Mouse (Mus musculus) Patski (cell line): Measurements from ENCODE around the gene Tpm1. TPM values are rescaled to one million over a fixed set of nuclear protein-coding genes. Genes with fewer than 3 reads are reported as not detected.

Source experiments
- ATAC-seq: fragments of 100-300 bp; one replicate; pipeline ENCODE4 v1.8.0; 2021
- CTCF ChIA-PET: fragments of 350-600 bp; sonication (Branson Sonifier 250); formaldehyde crosslinking; loops from one replicate; lab custom pipeline; 2022; ENCODE audit warnings: inconsistent platforms; lab: Charles Lee
- POLR2A ChIA-PET: fragments of 350-600 bp; sonication (Branson Sonifier 250); formaldehyde crosslinking; loops from one replicate; lab custom pipeline; 2022; ENCODE audit warnings: antibody characterized with exemption, inconsistent platforms; lab: Charles Lee
- DNase-seq: peaks from one replicate; pipeline ENCODE4 v3.0.0-alpha.2; 2011; ENCODE audit warnings: low read depth, low spot score
- H3K27me3 ChIP-seq: fragments of 371-371 bp; one replicate; pipeline ENCODE4 v1.5.1; 2021
- CTCF ChIP-seq: fragments of 100-300 bp; IDR thresholded peaks from one replicate; pipeline ENCODE4 v1.5.1; 2021
- in situ Hi-C: fragments of 300-500 bp; cut with MboI; formaldehyde crosslinking; loops from 3 replicates; pipeline ENCODE4 v1.11.1; 2018; ENCODE audit warnings: low pct_unique_long_range_greater_than_20kb, mixed read lengths
- polyA plus RNA-seq: library from polyadenylated mRNA; unstranded; gene quantifications from one replicate; pipeline ENCODE4 v1.2.3, GENCODE M21; 2021

The Tpm1 gene
- polyA plus RNA-seq, 1 experiment from 2014 or later, result 2,726 TPM

GRCm38 (mm10) chr9:67077658-67078319 lies 28.6 kb upstream of the Tpm1 start:
- ATAC-seq (peak; percentile 81), DNase-seq (peak; percentile 94)
- no peak for TF ChIP-seq CTCF
- no peaks in the 10 kb centered on the region for H3K27me3 ChIP-seq
- in situ Hi-C loops, result no loop called here
- ChIA-PET POLR2A (interaction anchor here (0.6 to 5.4 kb wide), 6 partner anchors 28 to 63 kb away, joined by 3 to 42 read pairs (median 5); partner anchors contain the start of gene Tpm1), CTCF (interaction anchor here (0.8 to 2.3 kb wide), 8 partner anchors 27 to 101 kb away, joined by 3 to 9 read pairs (median 3); no protein-coding TSS in a partner anchor)

GRCm38 (mm10) chr9:67077266-67077657 lies 28.1 kb upstream of the Tpm1 start:
- ATAC-seq (no peak), DNase-seq (no peak)
- no peak for TF ChIP-seq CTCF
- in situ Hi-C loops, result no loop called here
- CTCF ChIA-PET, result interaction anchor here (1.3 to 2.3 kb wide), 5 partner anchors 27 to 76 kb away, joined by 3 to 7 read pairs (median 3); no protein-coding TSS in a partner anchor
- no peaks in the 10 kb centered on the region for H3K27me3 ChIP-seq
- POLR2A ChIA-PET, result interaction anchor here (0.9 to 5.4 kb wide), 2 partner anchors 29 to 34 kb away, joined by 3 to 42 read pairs; partner anchors contain the start of gene Tpm1

GRCm38 (mm10) chr9:67072182-67072581 lies 23.0 kb upstream of the Tpm1 start:
- POLR2A ChIA-PET, result interaction anchor here (2.4 to 3.2 kb wide), 2 partner anchors 23 kb away, joined by 13 to 20 read pairs; partner anchors contain the start of gene Tpm1
- ATAC-seq (peak; percentile 70), DNase-seq (no peak)
- TF ChIP-seq CTCF, result no peak
- H3K27me3 ChIP-seq, result no peaks in the 10 kb centered on the region
- in situ Hi-C loops, result no loop called here
- CTCF ChIA-PET, result interaction anchor here (1.8 to 3.8 kb wide), 3 partner anchors 9 to 28 kb away, joined by 4 to 24 read pairs (median 8); partner anchors contain the start of gene Tpm1

GRCm38 (mm10) chr9:67071596-67071995 lies 22.4 kb upstream of the Tpm1 start:
- DNase-seq (no peak), ATAC-seq (peak; percentile 57)
- H3K27me3 ChIP-seq, result no peaks in the 10 kb centered on the region
- TF ChIP-seq CTCF, result no peak
- in situ Hi-C loops, result no loop called here
- CTCF ChIA-PET, result interaction anchor here (0.9 to 3.8 kb wide), 5 partner anchors 10 to 27 kb away, joined by 3 to 24 read pairs (median 4); partner anchors contain the start of gene Tpm1
- POLR2A ChIA-PET, result interaction anchor here (1.3 to 2.4 kb wide), 2 partner anchors 23 to 33 kb away, joined by 3 to 20 read pairs; partner anchors contain the start of gene Tpm1

- TF ChIP-seq CTCF, result no peak
- ChIA-PET CTCF (interaction anchor here (0.9 to 3.8 kb wide), 5 partner anchors 10 to 27 kb away, joined by 3 to 24 read pairs (median 4); partner anchors contain the start of gene Tpm1), POLR2A (interaction anchor here (0.8 to 2.4 kb wide), 4 partner anchors 19 to 34 kb away, joined by 3 to 20 read pairs (median 4); partner anchors contain the start of gene Tpm1)
- in situ Hi-C loops, result no loop called here
- ATAC-seq (no peak), DNase-seq (no peak)
- no peaks in the 10 kb centered on the region for H3K27me3 ChIP-seq
These were observed 21.9 kb upstream of the Tpm1 start for GRCm38 (mm10) chr9:67071103-67071502.

GRCm38 (mm10) chr9:67066616-67067015 lies 17.4 kb upstream of the Tpm1 start:
- no peak for TF ChIP-seq CTCF
- POLR2A ChIA-PET, result no interaction called here
- ATAC-seq, result no peak
- DNase-seq, result no peak
- no peaks in the 10 kb centered on the region for H3K27me3 ChIP-seq
- in situ Hi-C loops, result no loop called here
- CTCF ChIA-PET, result no interaction called here

- DNase-seq (no peak), ATAC-seq (no peak)
- no peaks in the 10 kb centered on the region for H3K27me3 ChIP-seq
- ChIA-PET POLR2A (interaction anchor here (2.4 kb wide), 1 partner anchor 11 kb away, joined by 5 read pairs; the partner anchor contains the start of gene Tpm1), CTCF (interaction anchor here (1.0 to 1.1 kb wide), 2 partner anchors 8 to 16 kb away, joined by 3 read pairs; no protein-coding TSS in a partner anchor)
- in situ Hi-C loops, result no loop called here
- no peak for TF ChIP-seq CTCF
These were observed 10.5 kb upstream of the Tpm1 start for GRCm38 (mm10) chr9:67059714-67060113.

GRCm38 (mm10) chr9:67058366-67058765 lies 9.2 kb upstream of the Tpm1 start:
- no peak for DNase-seq
- no peaks in the 10 kb centered on the region for H3K27me3 ChIP-seq
- no peak for TF ChIP-seq CTCF
- POLR2A ChIA-PET, result interaction anchor here (1.7 kb wide), 1 partner anchor 9 kb away, joined by 4 read pairs; the partner anchor contains the start of gene Tpm1
- CTCF ChIA-PET, result no interaction called here
- in situ Hi-C loops, result no loop called here
- ATAC-seq, result no peak

- ATAC-seq, result no peak
- in situ Hi-C loops, result no loop called here
- no peak for DNase-seq
- no peak for TF ChIP-seq CTCF
- H3K27me3 ChIP-seq, result no peaks in the 10 kb centered on the region
- POLR2A ChIA-PET, result interaction anchor here (2.2 to 4.1 kb wide), 3 partner anchors 14 to 59 kb away, joined by 8 to 20 read pairs (median 9); no protein-coding TSS in a partner anchor
- CTCF ChIA-PET, result interaction anchor here (1.1 to 4.5 kb wide), 6 partner anchors 9 to 96 kb away, joined by 3 to 24 read pairs (median 4); no protein-coding TSS in a partner anchor
These were observed 1.6 kb upstream of the Tpm1 start for GRCm38 (mm10) chr9:67050736-67051337.

- no peak for TF ChIP-seq CTCF
- ATAC-seq, result no peak
- in situ Hi-C loops, result loop anchor here (5.0 to 10.0 kb wide), 5 partner anchors 32 to 222 kb away; no protein-coding TSS in a partner anchor
- no peak for DNase-seq
- CTCF ChIA-PET, result interaction anchor here (0.5 to 4.5 kb wide), 9 partner anchors 11 to 163 kb away, joined by 3 to 24 read pairs (median 6); no protein-coding TSS in a partner anchor
- no peaks in the 10 kb centered on the region for H3K27me3 ChIP-seq
- POLR2A ChIA-PET, result interaction anchor here (1.0 to 4.1 kb wide), 10 partner anchors 9 to 61 kb away, joined by 3 to 42 read pairs (median 11); no protein-coding TSS in a partner anchor
These were observed 630 bp upstream of the Tpm1 start for GRCm38 (mm10) chr9:67049836-67050235.
